Mouse (Mus musculus): ENCODE results near the gene Lrrc28.

DNA sequence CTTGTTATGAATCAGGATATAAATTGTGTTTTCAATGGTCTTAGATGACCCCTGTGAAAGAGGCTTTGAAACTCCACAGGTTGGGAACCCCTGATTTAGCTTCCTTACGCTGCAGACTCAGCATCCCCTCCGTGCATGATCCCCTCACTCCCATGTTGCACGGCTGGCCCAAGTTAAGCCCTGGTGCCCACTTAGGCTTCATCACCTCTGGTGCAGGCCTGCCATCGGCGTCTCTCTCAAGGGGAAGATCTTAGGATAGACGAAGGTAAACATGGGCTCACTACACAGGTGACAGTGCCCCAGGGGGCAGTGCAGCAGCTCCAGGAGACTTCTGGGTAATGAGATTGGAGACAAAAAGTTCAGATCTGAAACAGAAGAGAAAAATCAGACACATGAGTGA lies 115.7 kb downstream of the Lrrc28 start:
- TF ChIP-seq CTCF (IDR thresholded peaks at IDR 0.05; ENCODE audit: extremely low read depth, insufficient read depth, insufficient read length, insufficient replicate concordance): no peak
- no peak for TF ChIP-seq POLR2A (IDR thresholded peaks at IDR 0.05; ENCODE audit: low read depth, low read length)

All from spleen, adult 2 months (tissue).